Mouse (Mus musculus) embryonic facial prominence, embryonic 12.5 days (tissue): Measurements from ENCODE around the gene Tlr7. TPM values are rescaled to one million over a fixed set of nuclear protein-coding genes. Genes with fewer than 3 reads are reported as not detected.
"Not testable (repeated sequence)": the region's sequence is repeated elsewhere in the genome, so short reads cannot be mapped to it uniquely, and the experiment has no call there.

Source experiments
- ATAC-seq: fragments of 200-750 bp; cut with Nextera tagmentation; 2 replicates; pipeline ENCODE4 v1.8.0; 2017; ENCODE audit not compliant: insufficient number of reproducible peaks, insufficient read depth, low FRiP score, low TSS enrichment
- H3K27ac ChIP-seq: fragments of 300-500 bp; sonication (generic); 2 replicates; pipeline ENCODE4 v1.5.1; 2016; ENCODE audit warnings: mild to moderate bottlenecking
- H3K27me3 ChIP-seq: fragments of 300-500 bp; sonication (generic); 2 replicates; pipeline ENCODE4 v1.6.1; 2016; ENCODE audit warnings: mild to moderate bottlenecking, moderate library complexity
- H3K36me3 ChIP-seq: fragments of 300-500 bp; sonication (generic); 2 replicates; pipeline ENCODE4 v1.6.1; 2016; ENCODE audit warnings: mild to moderate bottlenecking
- H3K4me1 ChIP-seq: fragments of 300-500 bp; sonication (generic); 2 replicates; pipeline ENCODE4 v1.6.1; 2016
- H3K4me2 ChIP-seq: fragments of 300-500 bp; sonication (generic); replicated peaks from 2 replicates; pipeline ENCODE4 v1.6.1; 2016; ENCODE audit warnings: mild to moderate bottlenecking, moderate library complexity
- H3K4me3 ChIP-seq: fragments of 300-500 bp; sonication (generic); 2 replicates; pipeline ENCODE4 v1.5.1; 2016; ENCODE audit warnings: mild to moderate bottlenecking
- H3K9ac ChIP-seq: fragments of 300-500 bp; sonication (generic); 2 replicates; pipeline ENCODE4 v1.6.1; 2016; ENCODE audit warnings: mild to moderate bottlenecking, moderate library complexity
- H3K9me3 ChIP-seq: fragments of 300-500 bp; sonication (generic); 2 replicates; pipeline ENCODE4 v1.6.1; 2016; ENCODE audit warnings: mild to moderate bottlenecking, moderate library complexity
- WGBS: fragments of 180-500 bp; shearing (Covaris S2); methylation state at CpG from one replicate; pipeline ENCODE4 v1.1.7; 2016; 5-methylcytosine and 5-hydroxymethylcytosine counted together
- polyA plus RNA-seq: library from polyadenylated mRNA; unstranded; fragments of >200 nt; fragmentation: Nextera tagmentation; extraction: Ambion mirVana; gene quantifications from 2 replicates; pipeline ENCODE4 v1.2.1, GENCODE M21; 2016

Tlr7 gene
- polyA plus RNA-seq = 0.47 and 0.73 TPM in 2 replicates

GRCm38 (mm10) chrX:167330399-167330798 is at the start of gene Tlr7:
Gene Tlr7, minus strand, starts transcription at chrX:167330558.
- Histone ChIP-seq H3K4me2 (no peak within 1 kb of the TSS), H3K4me1 (no peaks in the 10 kb centered on the region), H3K9me3 (no peaks in the 10 kb centered on the region), H3K9ac (no peak within 1 kb of the TSS), H3K36me3 (no peaks in the 10 kb centered on the region), H3K4me3 (no peak within 1 kb of the TSS), H3K27ac (no peak within 1 kb of the TSS), H3K27me3 (0 out of 2 replicates have a peak, but pooled peaks cover 2% of the 10 kb centered on the region)
- no peak for ATAC-seq
- 55% methylated on average over 6 of the region's 6 CpGs for WGBS

GRCm38 (mm10) chrX:167380073-167380472 is 49.7 kb upstream of the Tlr7 start:
- H3K27ac ChIP-seq = no peak overlapping the region
- WGBS = 56% methylated on average over 4 of the region's 4 CpGs
- no peak overlapping the region for H3K9ac ChIP-seq
- H3K4me3 ChIP-seq = no peak overlapping the region
- no peak for ATAC-seq
- no peak overlapping the region for H3K4me2 ChIP-seq
- H3K27me3 ChIP-seq = peaks cover 15% of the 10 kb centered on the region; the same call in 1 of the 2 replicates
- H3K9me3 ChIP-seq = no peaks in the 10 kb centered on the region
- no peaks in the 10 kb centered on the region for H3K4me1 ChIP-seq
- no peaks in the 10 kb centered on the region for H3K36me3 ChIP-seq

- H3K4me2 ChIP-seq, H3K4me1 ChIP-seq, H3K27me3 ChIP-seq, H3K4me3 ChIP-seq, H3K9me3 ChIP-seq, H3K27ac ChIP-seq, H3K36me3 ChIP-seq, H3K9ac ChIP-seq, ATAC-seq: not testable (repeated sequence)
- WGBS = 95% methylated on average over 3 of the region's 3 CpGs
These were observed 30.9 kb upstream of the Tlr7 start for GRCm38 (mm10) chrX:167361231-167361630.

- 91% methylated on average over 7 of the region's 7 CpGs for WGBS
- ATAC-seq = no peak
- Histone ChIP-seq H3K9ac (no peak overlapping the region), H3K27ac (no peak overlapping the region), H3K27me3 (0 out of 2 replicates have a peak, but pooled peaks cover 7% of the 10 kb centered on the region), H3K4me3 (no peak overlapping the region), H3K9me3 (no peaks in the 10 kb centered on the region), H3K4me2 (no peak overlapping the region), H3K4me1 (no peaks in the 10 kb centered on the region), H3K36me3 (no peaks in the 10 kb centered on the region)
These were observed 29.3 kb upstream of the Tlr7 start for GRCm38 (mm10) chrX:167359704-167360103.

- no peak overlapping the region for H3K27ac ChIP-seq
- H3K4me1 ChIP-seq = no peaks in the 10 kb centered on the region
- no peak for ATAC-seq
- H3K9me3 ChIP-seq = no peaks in the 10 kb centered on the region
- no peak overlapping the region for H3K4me2 ChIP-seq
- 79% methylated on average over 2 of the region's 2 CpGs for WGBS
- H3K4me3 ChIP-seq = no peak overlapping the region
- 0 out of 2 replicates have a peak, but pooled peaks cover 3% of the 10 kb centered on the region for H3K27me3 ChIP-seq
- no peaks in the 10 kb centered on the region for H3K36me3 ChIP-seq
- H3K9ac ChIP-seq = no peak overlapping the region
These were observed 27.1 kb upstream of the Tlr7 start for GRCm38 (mm10) chrX:167357415-167357814.

GRCm38 (mm10) chrX:167355965-167356364 is 25.6 kb upstream of the Tlr7 start:
- H3K9me3 ChIP-seq = no peaks in the 10 kb centered on the region
- no peak overlapping the region for H3K4me3 ChIP-seq
- no peak overlapping the region for H3K9ac ChIP-seq
- no peaks in the 10 kb centered on the region for H3K4me1 ChIP-seq
- H3K4me2 ChIP-seq = no peak overlapping the region
- H3K27me3 ChIP-seq = 0 out of 2 replicates have a peak, but pooled peaks cover 3% of the 10 kb centered on the region
- WGBS = 92% methylated on average over 3 of the region's 3 CpGs
- ATAC-seq = no peak
- H3K36me3 ChIP-seq = no peaks in the 10 kb centered on the region
- no peak overlapping the region for H3K27ac ChIP-seq

- WGBS = 80% methylated on average over 2 of the region's 2 CpGs
- Histone ChIP-seq H3K9ac (no peak overlapping the region), H3K4me1 (no peaks in the 10 kb centered on the region), H3K36me3 (no peaks in the 10 kb centered on the region), H3K4me3 (no peak overlapping the region), H3K4me2 (no peak overlapping the region), H3K27ac (no peak overlapping the region), H3K9me3 (no peaks in the 10 kb centered on the region), H3K27me3 (0 out of 2 replicates have a peak, but pooled peaks cover 3% of the 10 kb centered on the region)
- no peak for ATAC-seq
These were observed 23.3 kb upstream of the Tlr7 start for GRCm38 (mm10) chrX:167353617-167354016.

GRCm38 (mm10) chrX:167346440-167346839 is 16.1 kb upstream of the Tlr7 start:
- Histone ChIP-seq H3K27me3 (no peaks in the 10 kb centered on the region), H3K4me2 (no peak overlapping the region), H3K9ac (no peak overlapping the region), H3K4me1 (no peaks in the 10 kb centered on the region), H3K27ac (no peak overlapping the region), H3K9me3 (no peaks in the 10 kb centered on the region), H3K4me3 (no peak overlapping the region), H3K36me3 (no peaks in the 10 kb centered on the region)
- WGBS = 87% methylated on average over 1 of the region's 1 CpGs
- ATAC-seq = no peak

- ATAC-seq = no peak
- Histone ChIP-seq H3K27me3 (no peaks in the 10 kb centered on the region), H3K4me1 (no peaks in the 10 kb centered on the region), H3K36me3 (no peaks in the 10 kb centered on the region), H3K9ac (no peak overlapping the region), H3K9me3 (no peaks in the 10 kb centered on the region), H3K27ac (no peak overlapping the region), H3K4me2 (no peak overlapping the region), H3K4me3 (no peak overlapping the region)
- 54% methylated on average over 1 of the region's 1 CpGs for WGBS
These were observed 14.0 kb upstream of the Tlr7 start for GRCm38 (mm10) chrX:167344356-167344755.

GRCm38 (mm10) chrX:167341811-167342210 is 11.5 kb upstream of the Tlr7 start:
- no peaks in the 10 kb centered on the region for H3K36me3 ChIP-seq
- WGBS = 74% methylated on average over 3 of the region's 3 CpGs
- no peaks in the 10 kb centered on the region for H3K27me3 ChIP-seq
- no peak for ATAC-seq
- H3K4me2 ChIP-seq = no peak overlapping the region
- H3K4me1 ChIP-seq = no peaks in the 10 kb centered on the region
- no peaks in the 10 kb centered on the region for H3K9me3 ChIP-seq
- H3K27ac ChIP-seq = no peak overlapping the region
- no peak overlapping the region for H3K9ac ChIP-seq
- no peak overlapping the region for H3K4me3 ChIP-seq

- Histone ChIP-seq H3K27ac (no peak overlapping the region), H3K27me3 (no peaks in the 10 kb centered on the region), H3K4me2 (no peak overlapping the region), H3K4me1 (no peaks in the 10 kb centered on the region), H3K4me3 (no peak overlapping the region), H3K9me3 (no peaks in the 10 kb centered on the region), H3K9ac (no peak overlapping the region), H3K36me3 (no peaks in the 10 kb centered on the region)
- WGBS = 89% methylated on average over 2 of the region's 2 CpGs
- no peak for ATAC-seq
These were observed 9.8 kb upstream of the Tlr7 start for GRCm38 (mm10) chrX:167340190-167340589.

GRCm38 (mm10) chrX:167337990-167338389 is 7.6 kb upstream of the Tlr7 start:
- no peaks in the 10 kb centered on the region for H3K4me1 ChIP-seq
- no peaks in the 10 kb centered on the region for H3K27me3 ChIP-seq
- H3K27ac ChIP-seq = no peak overlapping the region
- no peaks in the 10 kb centered on the region for H3K36me3 ChIP-seq
- H3K4me2 ChIP-seq = no peak overlapping the region
- WGBS = 92% methylated on average over 1 of the region's 1 CpGs
- no peak for ATAC-seq
- no peaks in the 10 kb centered on the region for H3K9me3 ChIP-seq
- no peak overlapping the region for H3K9ac ChIP-seq
- H3K4me3 ChIP-seq = no peak overlapping the region

- 100% methylated on average over 1 of the region's 1 CpGs for WGBS
- no peaks in the 10 kb centered on the region for H3K4me1 ChIP-seq
- H3K27ac ChIP-seq = no peak overlapping the region
- no peak overlapping the region for H3K4me3 ChIP-seq
- no peaks in the 10 kb centered on the region for H3K9me3 ChIP-seq
- H3K27me3 ChIP-seq = no peaks in the 10 kb centered on the region
- no peak overlapping the region for H3K9ac ChIP-seq
- ATAC-seq = no peak
- H3K36me3 ChIP-seq = no peaks in the 10 kb centered on the region
- no peak overlapping the region for H3K4me2 ChIP-seq
These were observed 4.2 kb upstream of the Tlr7 start for GRCm38 (mm10) chrX:167334571-167334970.
